Mouse (Mus musculus): ENCODE measurements around the gene Tppp2.
A peak's percentile ranks its signal among the peaks of the same experiment; 100 is the strongest.

- no peak for TF ChIP-seq CTCF (IDR thresholded peaks at IDR 0.05; ENCODE audit: low read depth)
- peak; percentile 28; the same call in 1 of the 2 replicates for TF ChIP-seq EP300 (IDR thresholded peaks at IDR 0.05; ENCODE audit: low read depth)
Observed at GRCm38 (mm10) chr14:51941577-51941976, 23.4 kb downstream of the Tppp2 start.

Data from liver, postnatal 0 days (tissue).